Mouse (Mus musculus) E14TG2a.4 (cell line): ENCODE measurements around the gene Proca1.
A peak's percentile ranks its signal among the peaks of the same experiment; 100 is the strongest.

Experiments
- H3K27me3 ChIP-seq: 2 replicates; pipeline ENCODE4 v1.6.1; 2014; ENCODE audit warnings: low read length, control low read depth; ENCODE audit not compliant: insufficient read depth
- H3K36me3 ChIP-seq: 2 replicates; pipeline ENCODE4 v1.6.1; 2014; ENCODE audit warnings: low read length, control low read depth; ENCODE audit not compliant: insufficient read depth
- H3K4me1 ChIP-seq: replicated peaks from 2 replicates; pipeline ENCODE4 v1.6.1; 2014; ENCODE audit warnings: low read depth, low read length, control low read depth
- H3K4me3 ChIP-seq: replicated peaks from 2 replicates; pipeline ENCODE4 v1.5.1; 2014; ENCODE audit warnings: mild to moderate bottlenecking, low read length
- H3K9me3 ChIP-seq: 2 replicates; pipeline ENCODE4 v1.6.1; 2014; ENCODE audit warnings: low read length, control low read depth
- CTCF ChIP-seq: conservative IDR thresholded peaks from 2 replicates; pipeline ENCODE4 v1.5.1; 2014; ENCODE audit warnings: low read length
- NANOG ChIP-seq: IDR thresholded peaks from 2 replicates; pipeline ENCODE4 v1.6.1; 2014; ENCODE audit warnings: borderline replicate concordance, low read length, mixed read lengths
- POU5F1 ChIP-seq: IDR thresholded peaks from 2 replicates; pipeline ENCODE4 v1.6.1; 2014; ENCODE audit warnings: low read length, borderline replicate concordance

Gene Proca1

DNA sequence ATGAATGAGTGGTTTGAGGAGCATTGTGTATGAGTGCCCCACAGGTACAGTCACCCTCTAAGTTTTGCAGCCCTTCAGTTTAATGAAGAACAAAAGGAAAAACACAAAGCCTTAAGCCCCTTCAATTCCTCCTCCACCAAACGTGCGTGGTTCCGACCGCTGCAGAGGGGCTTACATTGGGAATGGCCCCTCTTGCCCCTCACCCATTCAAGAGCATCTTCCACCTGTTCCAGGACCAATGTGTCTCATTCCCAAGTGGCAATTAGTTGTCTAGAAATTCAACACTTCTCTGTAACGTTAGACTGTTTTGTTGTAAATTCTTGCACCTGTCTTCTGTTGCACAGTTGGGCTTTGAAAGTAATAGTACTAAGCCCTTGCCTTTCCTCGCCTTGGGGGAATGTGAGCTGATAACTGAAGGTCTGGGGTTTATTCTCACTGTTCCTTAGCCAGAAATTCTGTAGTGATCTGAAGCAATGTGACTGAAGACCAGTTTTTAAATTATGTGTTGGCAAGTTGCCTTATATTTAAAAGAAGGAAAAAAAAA, 37.0 kb upstream of the Proca1 start:
- Histone ChIP-seq H3K4me1 (peaks cover 86% of the 10 kb centered on the region), H3K27me3 (no peaks in the 10 kb centered on the region), H3K4me3 (no peak overlapping the region), H3K9me3 (no peaks in the 10 kb centered on the region), H3K36me3 (peaks cover 95% of the 10 kb centered on the region)
- no peak for TF ChIP-seq POU5F1

DNA sequence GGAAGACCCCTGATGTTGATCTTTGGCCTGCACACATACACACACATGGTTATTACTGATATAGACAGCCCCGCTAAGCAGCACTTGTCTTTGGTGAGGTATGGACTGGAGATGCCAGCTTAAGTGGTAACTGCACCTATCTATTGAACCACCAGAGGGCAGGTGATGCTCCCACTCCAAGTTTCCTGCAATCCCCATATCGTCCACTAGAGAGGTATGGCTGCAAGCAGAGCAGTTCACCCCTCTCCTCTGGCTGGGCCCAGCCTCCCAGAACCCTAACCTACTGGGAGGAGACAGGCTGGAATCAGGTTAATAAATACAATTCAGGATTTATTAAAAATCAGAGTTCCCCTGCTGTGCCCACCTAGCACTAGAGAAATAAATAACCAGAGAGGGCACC, 34.1 kb upstream of the Proca1 start:
- peaks cover 94% of the 10 kb centered on the region for H3K4me1 ChIP-seq
- H3K9me3 ChIP-seq, result no peaks in the 10 kb centered on the region
- TF ChIP-seq POU5F1, result no peak
- no peak for TF ChIP-seq NANOG
- TF ChIP-seq CTCF, result peak; percentile 83

DNA sequence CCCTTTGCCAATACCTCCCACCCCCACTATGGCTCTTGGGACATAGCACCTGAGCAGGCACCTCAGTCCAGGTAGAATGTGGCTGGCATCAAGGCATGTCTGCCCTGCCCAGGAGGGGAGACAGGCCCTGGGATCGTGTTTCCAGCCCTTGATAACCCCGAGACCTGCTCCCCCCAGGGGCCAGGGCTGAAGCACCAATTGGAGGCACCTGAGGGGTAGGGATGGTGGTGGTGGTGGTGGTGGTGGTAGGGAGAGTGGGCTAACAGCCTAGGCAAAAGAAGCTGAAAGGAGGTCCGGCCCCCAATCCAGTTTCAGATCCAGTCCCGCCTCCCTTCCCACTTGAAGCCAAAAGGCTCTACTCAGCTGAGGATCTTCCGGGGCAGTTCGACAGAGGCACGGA, 33.6 kb upstream of the Proca1 start:
- no peak for TF ChIP-seq POU5F1
- no peak for TF ChIP-seq NANOG
- no peak for TF ChIP-seq CTCF
- Histone ChIP-seq H3K36me3 (peaks cover 91% of the 10 kb centered on the region), H3K9me3 (no peaks in the 10 kb centered on the region), H3K4me3 (peak overlapping the region; percentile 52), H3K4me1 (peaks cover 89% of the 10 kb centered on the region), H3K27me3 (no peaks in the 10 kb centered on the region)

More for the DNA sequence above, 34.1 kb upstream of the Proca1 start:
- H3K36me3 ChIP-seq, result peaks cover 96% of the 10 kb centered on the region
- no peak overlapping the region for H3K4me3 ChIP-seq
- no peaks in the 10 kb centered on the region for H3K27me3 ChIP-seq

DNA sequence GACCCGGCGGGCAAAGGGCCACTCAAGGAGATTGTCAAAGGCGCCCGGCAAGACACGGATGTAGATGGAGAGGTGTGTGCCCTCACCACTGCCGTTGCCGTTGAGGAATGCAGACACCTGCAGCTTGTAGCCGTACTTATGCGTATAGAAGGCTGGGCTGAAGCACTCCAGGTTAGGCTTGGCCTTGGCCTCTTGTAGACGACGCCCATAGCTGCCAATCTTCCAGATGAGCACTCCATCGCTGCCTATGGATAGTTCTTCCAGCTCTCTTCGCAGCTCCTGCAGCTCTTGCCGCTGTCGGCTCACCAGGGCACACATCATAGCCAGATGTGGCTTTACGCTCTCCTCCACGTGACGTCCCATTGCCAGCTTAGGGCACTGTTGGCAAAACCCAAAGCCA, 33.0 kb upstream of the Proca1 start:
- TF ChIP-seq CTCF (no peak), POU5F1 (no peak), NANOG (no peak)
- Histone ChIP-seq H3K9me3 (no peaks in the 10 kb centered on the region), H3K27me3 (no peaks in the 10 kb centered on the region), H3K4me1 (peaks cover 86% of the 10 kb centered on the region), H3K36me3 (peaks cover 85% of the 10 kb centered on the region), H3K4me3 (peak overlapping the region; percentile 52)

DNA sequence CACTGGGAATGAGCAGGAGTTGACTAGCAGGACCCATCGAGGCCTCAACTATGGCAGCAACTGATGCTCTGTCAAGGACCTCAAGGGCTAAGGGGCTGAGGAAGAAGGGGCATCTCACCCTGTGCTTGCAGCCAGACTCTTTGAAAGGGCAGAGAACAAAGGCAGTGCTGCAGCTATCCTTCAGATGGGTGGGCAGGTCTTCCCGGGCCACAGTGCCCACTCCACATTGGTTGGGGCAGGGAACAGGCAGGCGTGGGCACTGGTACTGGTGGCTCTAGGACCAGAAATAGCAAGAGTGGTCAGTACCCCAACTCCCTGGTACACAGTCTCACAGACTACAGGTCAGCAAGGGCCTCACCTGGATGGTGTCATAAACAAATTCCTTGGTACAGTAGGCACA, 32.5 kb upstream of the Proca1 start:
- no peaks in the 10 kb centered on the region for H3K27me3 ChIP-seq
- peak overlapping the region; percentile 52 for H3K4me3 ChIP-seq
- H3K9me3 ChIP-seq, result no peaks in the 10 kb centered on the region
- peaks cover 80% of the 10 kb centered on the region for H3K36me3 ChIP-seq
- H3K4me1 ChIP-seq, result peaks cover 83% of the 10 kb centered on the region
- TF ChIP-seq NANOG (no peak), CTCF (no peak)

DNA sequence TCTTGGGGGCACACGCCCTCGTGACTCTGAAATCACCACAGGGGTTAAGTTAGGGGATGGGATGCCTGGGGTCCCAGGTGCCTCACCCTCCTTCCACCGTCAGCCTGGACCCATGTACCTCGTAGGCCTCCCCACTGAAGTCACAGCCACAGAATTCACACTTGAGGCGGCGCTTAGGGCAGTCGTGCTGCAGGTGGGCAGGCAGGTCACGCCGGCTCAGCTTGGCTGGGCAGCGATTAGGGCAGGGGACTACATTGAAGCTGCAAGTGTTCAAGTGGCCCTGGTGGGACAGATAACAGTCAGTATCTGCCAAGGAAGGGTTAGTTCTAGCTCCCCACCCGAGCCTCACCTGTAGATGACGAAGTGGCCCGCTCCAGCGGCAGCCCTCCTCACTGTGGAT, 32.0 kb upstream of the Proca1 start:
- 0 out of 2 replicates have a peak overlapping the region, but pooled peaks have one; percentile 52 for H3K4me3 ChIP-seq
- peaks cover 84% of the 10 kb centered on the region for H3K4me1 ChIP-seq
- peaks cover 75% of the 10 kb centered on the region for H3K36me3 ChIP-seq
- TF ChIP-seq NANOG (no peak), POU5F1 (no peak), CTCF (no peak)
- no peaks in the 10 kb centered on the region for H3K27me3 ChIP-seq
- H3K9me3 ChIP-seq, result no peaks in the 10 kb centered on the region

DNA sequence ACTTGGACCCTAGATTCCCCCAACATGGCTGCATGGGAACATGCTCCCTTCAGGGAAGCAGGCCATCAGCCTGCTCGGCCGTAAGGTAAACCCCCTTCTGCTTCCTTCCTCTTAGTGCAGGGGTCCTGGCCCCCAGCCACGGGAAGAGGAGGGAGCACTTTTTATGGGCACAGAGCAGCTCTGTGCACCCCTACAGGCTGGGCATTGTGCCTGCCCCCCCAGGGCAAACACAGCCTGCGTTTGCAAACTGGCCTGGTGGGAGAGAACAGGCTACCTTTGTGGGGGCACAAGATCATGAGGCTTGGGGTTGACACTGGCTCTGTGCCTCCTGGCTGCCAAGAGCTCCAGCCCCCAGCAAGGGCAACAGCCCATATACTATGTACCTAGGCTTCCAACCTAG, 31.2 kb upstream of the Proca1 start:
- no peak for TF ChIP-seq NANOG
- no peak for TF ChIP-seq CTCF
- TF ChIP-seq POU5F1, result no peak
- no peaks in the 10 kb centered on the region for H3K9me3 ChIP-seq
- H3K27me3 ChIP-seq, result no peaks in the 10 kb centered on the region
- H3K4me1 ChIP-seq, result peaks cover 85% of the 10 kb centered on the region
- peak overlapping the region; percentile 98 for H3K4me3 ChIP-seq
- H3K36me3 ChIP-seq, result peaks cover 67% of the 10 kb centered on the region

DNA sequence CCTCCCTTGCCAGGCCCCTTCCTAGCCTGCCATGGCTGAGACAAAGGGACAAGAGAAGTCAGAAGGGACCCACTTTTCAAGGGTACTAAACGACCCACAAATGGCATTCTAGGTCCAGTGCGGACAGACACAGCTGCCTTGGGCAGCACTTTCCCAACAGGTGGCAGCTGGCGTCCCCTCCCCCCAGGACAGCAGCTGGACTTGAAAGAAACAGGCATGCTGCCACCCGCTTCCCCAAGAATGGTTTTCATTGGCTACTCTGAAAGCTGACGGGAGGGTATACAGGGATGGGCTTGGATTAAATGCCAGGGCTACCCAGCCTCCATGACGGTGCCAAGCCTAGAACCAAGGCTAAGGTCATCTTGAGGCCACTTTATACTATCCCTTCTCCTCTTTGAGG, 30.7 kb upstream of the Proca1 start:
- Histone ChIP-seq H3K4me3 (peak overlapping the region; percentile 98), H3K27me3 (no peaks in the 10 kb centered on the region), H3K36me3 (peaks cover 66% of the 10 kb centered on the region), H3K4me1 (peaks cover 85% of the 10 kb centered on the region), H3K9me3 (no peaks in the 10 kb centered on the region)
- TF ChIP-seq POU5F1 (no peak), NANOG (no peak), CTCF (no peak)

DNA sequence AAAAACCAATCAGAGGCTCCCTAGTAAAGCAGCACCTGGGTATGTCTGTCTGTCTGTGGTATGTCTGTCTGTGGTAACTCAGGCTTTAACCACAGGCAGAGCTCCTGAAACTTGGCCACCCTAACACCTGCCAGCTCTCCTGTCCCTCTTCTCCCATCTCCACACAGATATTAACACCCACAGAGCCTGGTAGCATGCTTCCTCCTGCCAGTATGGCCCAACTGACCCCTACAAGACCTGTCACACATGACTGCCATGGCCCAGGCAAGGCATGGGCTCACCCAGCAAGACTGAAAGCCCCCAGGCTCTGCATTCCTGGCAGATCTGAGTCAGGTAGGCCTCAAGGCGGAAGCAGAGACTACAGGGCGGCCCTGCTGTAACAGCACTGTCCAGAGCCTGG, 30.1 kb upstream of the Proca1 start:
- no peaks in the 10 kb centered on the region for H3K9me3 ChIP-seq
- H3K36me3 ChIP-seq, result peaks cover 66% of the 10 kb centered on the region
- H3K4me1 ChIP-seq, result peaks cover 85% of the 10 kb centered on the region
- peak overlapping the region; percentile 98 for H3K4me3 ChIP-seq
- TF ChIP-seq NANOG (no peak), CTCF (no peak), POU5F1 (no peak)
- H3K27me3 ChIP-seq, result no peaks in the 10 kb centered on the region
